Mouse (Mus musculus) liver, adult 2 months (tissue): ENCODE results near the gene Arl4a. TPM values are rescaled to one million over a fixed set of nuclear protein-coding genes. Genes with fewer than 3 reads are reported as not detected.
A peak's percentile ranks its signal among the peaks of the same experiment; 100 is the strongest.

Experiments used
- DNase-seq: peaks from one replicate; pipeline ENCODE4 v3.0.0-alpha.2; 2011; ENCODE audit warnings: low read depth, low spot score; ENCODE audit errors: extremely low read depth
- H3K27ac ChIP-seq: fragments of 200-500 bp; replicated peaks from 2 replicates; pipeline ENCODE4 v1.5.1; 2012; ENCODE audit warnings: low read depth, mild to moderate bottlenecking, control low read depth, inconsistent platforms, low read length; ENCODE audit not compliant: insufficient read depth
- H3K27me3 ChIP-seq: fragments of 200-500 bp; 2 replicates; pipeline ENCODE4 v1.6.1; 2012; ENCODE audit warnings: mild to moderate bottlenecking, moderate library complexity, low read length, inconsistent platforms; ENCODE audit not compliant: control insufficient read depth, insufficient read depth
- H3K36me3 ChIP-seq: fragments of 200-500 bp; 2 replicates; pipeline ENCODE4 v1.6.1; 2012; ENCODE audit warnings: low read length, inconsistent platforms; ENCODE audit not compliant: control insufficient read depth, insufficient read depth
- H3K4me1 ChIP-seq: fragments of 200-500 bp; 2 replicates; pipeline ENCODE4 v1.6.1; 2011; ENCODE audit warnings: low read length; ENCODE audit not compliant: control insufficient read depth, insufficient read depth
- H3K4me3 ChIP-seq: fragments of 200-500 bp; 2 replicates; pipeline ENCODE4 v1.5.1; 2011; ENCODE audit warnings: low read depth, mild to moderate bottlenecking, control low read depth, low read length, moderate library complexity; ENCODE audit not compliant: insufficient read depth
- H3K79me2 ChIP-seq: fragments of 200-500 bp; 2 replicates; pipeline ENCODE4 v1.6.1; 2012; ENCODE audit warnings: inconsistent platforms, mild to moderate bottlenecking, low read length, moderate library complexity; ENCODE audit not compliant: control insufficient read depth, insufficient read depth
- H3K9ac ChIP-seq: fragments of 200-500 bp; 2 replicates; pipeline ENCODE4 v1.6.1; 2012; ENCODE audit warnings: low read depth, mild to moderate bottlenecking, control low read depth, inconsistent platforms, low read length
- CTCF ChIP-seq: fragments of 200-500 bp; IDR thresholded peaks from 2 replicates; pipeline ENCODE4 v1.5.1; 2011; ENCODE audit warnings: low read depth, low read length, control low read depth
- POLR2A ChIP-seq: fragments of 200-500 bp; IDR thresholded peaks from 2 replicates; pipeline ENCODE4 v1.6.1; 2011; ENCODE audit warnings: low read length, control low read depth; ENCODE audit not compliant: insufficient read depth; ENCODE audit errors: extremely low read depth
- WGBS: fragments of 180-500 bp; shearing (Covaris S2); methylation state at CpG from one replicate; pipeline ENCODE4 v1.1.7; 2018; 5-methylcytosine and 5-hydroxymethylcytosine counted together
- polyA plus RNA-seq: library from polyadenylated mRNA; depleted of rRNA; stranded (reverse); fragments of >200 nt; gene quantifications from 2 replicates; pipeline ENCODE4 v1.2.3, GENCODE M21; 2012
- total RNA-seq: library from RNA; depleted of rRNA; stranded (reverse); fragments of >200 nt; gene quantifications from 2 replicates; pipeline ENCODE4 v1.2.3, GENCODE M21; 2014

Gene Arl4a
- total and polyA plus RNA-seq, 2 experiments, result 7.3 to 12.4 TPM

GRCm38 (mm10) chr12:40035506-40035905 is 2.3 kb downstream of the Arl4a start:
- Histone ChIP-seq H3K4me3 (peak overlapping the region; percentile 67; the same call in 1 of the 2 replicates), H3K79me2 (peaks cover 7% of the 10 kb centered on the region; the same call in 1 of the 2 replicates), H3K27me3 (no peaks in the 10 kb centered on the region), H3K36me3 (0 out of 2 replicates have a peak, but pooled peaks cover 2% of the 10 kb centered on the region), H3K27ac (no peak overlapping the region), H3K4me1 (peaks cover 15% of the 10 kb centered on the region), H3K9ac (no peak overlapping the region)
- no peak for TF ChIP-seq CTCF
- DNase-seq, result peak; percentile 64
- 18% methylated on average over 4 of the region's 4 CpGs for WGBS

- 80% methylated on average over 4 of the region's 4 CpGs for WGBS
- Histone ChIP-seq H3K27me3 (no peaks in the 10 kb centered on the region), H3K9ac (no peak overlapping the region), H3K79me2 (no peaks in the 10 kb centered on the region; the same call in 1 of the 2 replicates), H3K4me1 (peaks cover 2% of the 10 kb centered on the region; the same call in 1 of the 2 replicates), H3K4me3 (no peak overlapping the region), H3K27ac (no peak overlapping the region), H3K36me3 (no peaks in the 10 kb centered on the region)
- no peak for DNase-seq
- TF ChIP-seq CTCF (no peak), POLR2A (no peak)
Observed at GRCm38 (mm10) chr12:40029201-40029600, 8.6 kb downstream of the Arl4a start.

- Histone ChIP-seq H3K36me3 (no peaks in the 10 kb centered on the region), H3K79me2 (no peaks in the 10 kb centered on the region; the same call in 1 of the 2 replicates), H3K4me1 (peaks cover 8% of the 10 kb centered on the region; the same call in 1 of the 2 replicates), H3K9ac (no peak overlapping the region), H3K4me3 (no peak overlapping the region), H3K27me3 (no peaks in the 10 kb centered on the region), H3K27ac (no peak overlapping the region)
- peak; percentile 67 for DNase-seq
- TF ChIP-seq CTCF (no peak), POLR2A (no peak)
- WGBS, result 64% methylated on average over 3 of the region's 3 CpGs
Observed at GRCm38 (mm10) chr12:40027846-40028245, 10.0 kb downstream of the Arl4a start.

- H3K9ac ChIP-seq, result no peak overlapping the region
- no peaks in the 10 kb centered on the region for H3K27me3 ChIP-seq
- 53% methylated on average over 3 of the region's 3 CpGs for WGBS
- H3K4me1 ChIP-seq, result peaks cover 12% of the 10 kb centered on the region
- no peak for TF ChIP-seq POLR2A
- TF ChIP-seq CTCF, result no peak
- DNase-seq, result no peak
- H3K27ac ChIP-seq, result no peak overlapping the region
- H3K4me3 ChIP-seq, result no peak overlapping the region
- no peaks in the 10 kb centered on the region; the same call in 1 of the 2 replicates for H3K79me2 ChIP-seq
- no peaks in the 10 kb centered on the region for H3K36me3 ChIP-seq
Observed at GRCm38 (mm10) chr12:40027444-40027843, 10.4 kb downstream of the Arl4a start.

- no peaks in the 10 kb centered on the region; the same call in 1 of the 2 replicates for H3K79me2 ChIP-seq
- H3K9ac ChIP-seq, result no peak overlapping the region
- no peak for TF ChIP-seq CTCF
- no peak for TF ChIP-seq POLR2A
- peaks cover 14% of the 10 kb centered on the region for H3K4me1 ChIP-seq
- no peaks in the 10 kb centered on the region for H3K36me3 ChIP-seq
- no peaks in the 10 kb centered on the region for H3K27me3 ChIP-seq
- H3K4me3 ChIP-seq, result no peak overlapping the region
- WGBS, result 58% methylated on average over 2 of the region's 2 CpGs
- H3K27ac ChIP-seq, result no peak overlapping the region
- peak; percentile 69 for DNase-seq
Observed at GRCm38 (mm10) chr12:40023918-40024317, 13.9 kb downstream of the Arl4a start.

GRCm38 (mm10) chr12:40023014-40023642 is 14.7 kb downstream of the Arl4a start:
- Histone ChIP-seq H3K27ac (peak overlapping the region; percentile 65), H3K4me1 (peaks cover 14% of the 10 kb centered on the region), H3K4me3 (no peak overlapping the region), H3K9ac (no peak overlapping the region), H3K27me3 (no peaks in the 10 kb centered on the region), H3K79me2 (no peaks in the 10 kb centered on the region; the same call in 1 of the 2 replicates), H3K36me3 (no peaks in the 10 kb centered on the region)
- 39% methylated on average over 3 of the region's 3 CpGs for WGBS
- TF ChIP-seq CTCF, result no peak
- no peak for TF ChIP-seq POLR2A
- DNase-seq, result peak; percentile 92
